Mouse (Mus musculus): ENCODE data around the gene Adamtsl3. TPM values are rescaled to one million over a fixed set of nuclear protein-coding genes. Genes with fewer than 3 reads are reported as not detected.

Gene Adamtsl3
- polyA plus RNA-seq, 1 experiment from 2014 or later: 1.2 TPM

- no peak overlapping the region for H3K9ac ChIP-seq
- H3K9me3 ChIP-seq: no peaks in the 10 kb centered on the region
- no peak overlapping the region for H3K4me2 ChIP-seq
- H3K36me3 ChIP-seq: no peaks in the 10 kb centered on the region
- H3K4me1 ChIP-seq: peaks cover 3% of the 10 kb centered on the region; the same call in 1 of the 2 replicates
- whole genome bisulfite sequencing: 78% methylated on average over 16 of the region's 16 CpGs
- ATAC-seq (ENCODE audit: extremely low read depth, insufficient number of reproducible peaks, low FRiP score, low TSS enrichment): no peak
- H3K27me3 ChIP-seq (replicated peaks): no peaks in the 10 kb centered on the region
- no peak overlapping the region for H3K27ac ChIP-seq (replicated peaks)
- no peak overlapping the region for H3K4me3 ChIP-seq
These were observed 141.1 kb downstream of the Adamtsl3 start for GRCm38 (mm10) chr7:82476441-82477221.

DNA sequence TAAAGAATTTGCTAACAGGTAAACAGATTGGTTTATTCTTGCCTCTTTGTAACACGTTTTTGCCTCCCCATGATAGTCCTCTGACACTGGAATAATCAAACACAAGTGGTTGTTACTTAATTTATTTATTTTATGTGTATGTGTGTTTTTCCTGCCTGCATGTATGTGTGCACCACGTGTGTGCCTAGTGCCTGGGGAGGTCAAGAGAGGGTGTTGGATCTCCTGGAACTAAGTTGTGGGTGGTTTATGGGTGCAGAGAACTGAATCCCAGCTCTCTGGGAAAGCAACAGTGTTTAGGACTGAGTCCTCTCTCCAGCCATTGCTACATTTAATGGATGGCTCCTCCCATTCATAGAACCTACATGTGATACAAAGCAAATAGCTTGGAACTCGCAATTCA lies 143.0 kb downstream of the Adamtsl3 start:
- 72% methylated on average over 3 of the region's 3 CpGs for WGBS

DNA sequence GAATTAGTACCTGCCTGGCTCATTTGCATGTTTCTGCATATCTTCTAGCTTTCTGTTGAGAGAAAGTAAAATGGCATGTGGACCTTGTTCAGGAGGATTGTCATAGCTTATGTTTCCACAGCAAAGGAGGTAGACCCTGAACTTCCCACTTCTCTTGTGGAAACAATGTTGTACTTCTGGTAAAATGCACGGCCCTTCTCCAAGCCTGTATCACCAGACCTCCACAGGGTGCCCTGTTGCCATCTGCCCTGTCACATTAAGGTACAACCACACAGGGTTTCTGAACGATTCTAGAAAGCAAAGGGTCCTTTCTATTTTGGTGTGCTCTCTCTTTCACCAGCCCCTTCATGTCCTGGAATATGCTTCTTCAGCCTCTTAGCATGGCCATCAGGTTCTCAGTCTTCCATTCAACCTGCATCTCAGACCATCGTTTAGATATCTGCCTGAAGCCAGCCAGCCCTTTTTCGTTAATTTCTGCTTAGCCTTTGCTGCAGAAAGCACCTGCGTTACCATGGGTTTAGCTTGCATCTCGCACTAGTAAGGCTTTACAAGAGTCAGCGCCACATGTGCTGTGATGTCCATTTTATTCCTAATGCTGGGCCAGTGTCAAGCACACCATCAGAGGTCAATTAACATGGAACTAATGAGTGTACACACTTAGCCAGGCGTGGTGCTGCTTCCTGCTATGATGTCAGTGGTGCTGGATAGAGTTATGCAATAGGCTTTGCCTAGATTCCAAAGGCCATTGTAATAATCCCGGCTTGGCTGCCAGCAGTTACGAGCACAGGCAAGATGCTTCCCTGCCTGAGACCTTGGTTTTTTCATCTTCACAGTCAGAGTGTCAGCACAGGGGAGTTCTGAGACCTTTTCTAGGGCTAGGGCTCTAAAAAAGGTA lies 143.6 kb downstream of the Adamtsl3 start:
- Histone ChIP-seq H3K9me3 (no peaks in the 10 kb centered on the region), H3K27ac (replicated peaks) (no peak overlapping the region), H3K9ac (no peak overlapping the region), H3K27me3 (replicated peaks) (no peaks in the 10 kb centered on the region), H3K36me3 (no peaks in the 10 kb centered on the region), H3K4me2 (no peak overlapping the region), H3K4me1 (peaks cover 3% of the 10 kb centered on the region; the same call in 1 of the 2 replicates), H3K4me3 (no peak overlapping the region)
- 68% methylated on average over 10 of the region's 10 CpGs for WGBS
- ATAC-seq (ENCODE audit: extremely low read depth, insufficient number of reproducible peaks, low FRiP score, low TSS enrichment): no peak

More for the DNA sequence above, 143.0 kb downstream of the Adamtsl3 start:
- H3K4me2 ChIP-seq: no peak overlapping the region
- no peak overlapping the region for H3K27ac ChIP-seq (replicated peaks)
- no peak overlapping the region for H3K9ac ChIP-seq
- H3K4me1 ChIP-seq: peaks cover 3% of the 10 kb centered on the region; the same call in 1 of the 2 replicates
- ATAC-seq (ENCODE audit: extremely low read depth, insufficient number of reproducible peaks, low FRiP score, low TSS enrichment): no peak
- H3K27me3 ChIP-seq (replicated peaks): no peaks in the 10 kb centered on the region
- no peaks in the 10 kb centered on the region for H3K9me3 ChIP-seq
- no peaks in the 10 kb centered on the region for H3K36me3 ChIP-seq
- H3K4me3 ChIP-seq: no peak overlapping the region

DNA sequence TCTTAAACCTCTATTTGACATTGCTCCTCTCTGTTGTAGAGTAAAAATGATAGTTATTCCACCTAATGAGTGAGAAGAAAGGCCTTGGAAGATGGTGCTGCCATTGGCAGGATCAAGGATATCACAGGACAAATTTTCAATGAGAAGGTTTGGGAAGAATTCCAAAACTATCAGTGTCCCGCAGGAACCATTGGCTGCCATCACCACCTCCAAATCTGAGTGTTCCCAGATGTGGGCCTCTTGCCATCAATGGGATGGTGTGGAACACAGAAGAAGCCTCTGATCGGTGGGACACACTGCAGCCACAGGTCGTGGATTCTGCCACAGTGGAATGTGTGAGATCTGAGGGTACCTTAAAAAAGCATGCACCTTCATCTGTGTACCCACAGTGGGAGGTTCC lies 147.9 kb downstream of the Adamtsl3 start:
- no peaks in the 10 kb centered on the region for H3K27me3 ChIP-seq (replicated peaks)
- no peak overlapping the region for H3K9ac ChIP-seq
- H3K36me3 ChIP-seq: no peaks in the 10 kb centered on the region
- no peak for ATAC-seq (ENCODE audit: extremely low read depth, insufficient number of reproducible peaks, low FRiP score, low TSS enrichment)
- no peak overlapping the region for H3K4me2 ChIP-seq
- H3K4me1 ChIP-seq: peaks cover 15% of the 10 kb centered on the region
- WGBS: 53% methylated on average over 3 of the region's 3 CpGs
- H3K27ac ChIP-seq (replicated peaks): no peak overlapping the region
- no peaks in the 10 kb centered on the region for H3K9me3 ChIP-seq
- no peak overlapping the region for H3K4me3 ChIP-seq

- WGBS: 66% methylated on average over 5 of the region's 5 CpGs
- Histone ChIP-seq H3K27ac (replicated peaks) (no peak overlapping the region), H3K4me1 (peaks cover 15% of the 10 kb centered on the region), H3K27me3 (replicated peaks) (no peaks in the 10 kb centered on the region), H3K4me2 (no peak overlapping the region), H3K36me3 (no peaks in the 10 kb centered on the region), H3K4me3 (no peak overlapping the region), H3K9me3 (no peaks in the 10 kb centered on the region), H3K9ac (no peak overlapping the region)
- ATAC-seq (ENCODE audit: extremely low read depth, insufficient number of reproducible peaks, low FRiP score, low TSS enrichment): no peak
These were observed 149.3 kb downstream of the Adamtsl3 start for GRCm38 (mm10) chr7:82484834-82485233.

DNA sequence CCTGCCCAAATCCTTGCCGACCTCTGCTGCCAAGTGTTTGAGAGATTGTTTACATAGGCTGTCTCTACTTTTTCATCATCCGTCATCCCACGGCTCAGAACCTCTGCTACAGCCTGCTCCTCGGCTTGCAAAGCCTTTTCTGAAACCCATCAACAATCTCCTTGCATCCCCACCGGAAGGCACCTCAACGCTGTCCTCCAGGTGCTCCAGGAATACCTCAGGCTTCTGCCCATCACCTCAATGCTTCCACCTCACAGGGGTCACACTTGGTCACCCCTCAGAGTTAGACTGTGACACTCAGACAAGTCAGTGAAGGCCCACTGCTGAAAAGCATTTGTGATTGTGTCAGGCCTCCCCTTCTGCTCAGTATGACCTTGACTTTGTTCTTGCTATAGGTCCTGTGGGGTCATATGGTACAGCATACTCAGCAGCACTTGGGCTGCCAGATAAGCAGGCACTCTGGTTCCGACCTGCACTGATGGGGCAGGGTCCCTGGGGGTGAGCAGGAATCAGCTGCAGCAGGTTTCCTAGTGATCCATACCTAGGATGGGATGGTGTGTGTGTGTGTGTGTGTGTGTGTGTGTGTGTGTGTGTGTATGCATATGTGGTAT lies 150.0 kb downstream of the Adamtsl3 start:
- Histone ChIP-seq H3K4me3 (no peak overlapping the region), H3K9me3 (no peaks in the 10 kb centered on the region), H3K9ac (no peak overlapping the region), H3K36me3 (no peaks in the 10 kb centered on the region), H3K4me2 (no peak overlapping the region), H3K27me3 (replicated peaks) (no peaks in the 10 kb centered on the region), H3K27ac (replicated peaks) (0 out of 2 replicates have a peak overlapping the region, but pooled peaks have one; percentile 26), H3K4me1 (peaks cover 15% of the 10 kb centered on the region)
- no peak; the same call in 1 of the 2 replicates for ATAC-seq (ENCODE audit: extremely low read depth, insufficient number of reproducible peaks, low FRiP score, low TSS enrichment)
- 40% methylated on average over 7 of the region's 7 CpGs for WGBS

DNA sequence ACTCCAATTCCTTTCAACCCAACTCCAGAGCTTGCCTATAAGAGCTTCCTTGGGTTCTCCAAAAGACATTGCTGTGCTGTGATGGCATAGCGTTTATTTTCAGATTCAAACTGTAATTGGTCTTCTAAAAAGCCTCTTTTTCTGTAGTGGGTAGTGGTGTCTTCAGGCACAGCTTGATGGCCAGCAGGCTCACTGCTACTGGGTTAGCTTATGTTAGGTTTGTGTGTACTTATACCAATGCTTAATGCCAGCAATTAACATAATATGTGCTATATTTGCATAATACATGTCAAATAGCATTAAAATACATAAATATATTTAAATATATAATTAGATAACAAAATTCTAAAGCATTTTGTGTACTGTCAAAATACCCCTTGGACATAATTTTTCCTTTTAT lies 155.5 kb downstream of the Adamtsl3 start:
- H3K4me3 ChIP-seq: no peak overlapping the region
- H3K36me3 ChIP-seq: no peaks in the 10 kb centered on the region
- H3K9ac ChIP-seq: no peak overlapping the region
- WGBS: 79% methylated on average over 1 of the region's 1 CpGs
- ATAC-seq (ENCODE audit: extremely low read depth, insufficient number of reproducible peaks, low FRiP score, low TSS enrichment): no peak
- no peaks in the 10 kb centered on the region for H3K27me3 ChIP-seq (replicated peaks)
- no peak overlapping the region for H3K4me2 ChIP-seq
- no peaks in the 10 kb centered on the region for H3K9me3 ChIP-seq
- no peaks in the 10 kb centered on the region for H3K4me1 ChIP-seq
- H3K27ac ChIP-seq (replicated peaks): no peak overlapping the region

- H3K4me2 ChIP-seq: no peak overlapping the region
- WGBS: 81% methylated on average over 12 of the region's 12 CpGs
- no peak overlapping the region for H3K9ac ChIP-seq
These were observed 157.4 kb downstream of the Adamtsl3 start for GRCm38 (mm10) chr7:82492881-82493280.

DNA sequence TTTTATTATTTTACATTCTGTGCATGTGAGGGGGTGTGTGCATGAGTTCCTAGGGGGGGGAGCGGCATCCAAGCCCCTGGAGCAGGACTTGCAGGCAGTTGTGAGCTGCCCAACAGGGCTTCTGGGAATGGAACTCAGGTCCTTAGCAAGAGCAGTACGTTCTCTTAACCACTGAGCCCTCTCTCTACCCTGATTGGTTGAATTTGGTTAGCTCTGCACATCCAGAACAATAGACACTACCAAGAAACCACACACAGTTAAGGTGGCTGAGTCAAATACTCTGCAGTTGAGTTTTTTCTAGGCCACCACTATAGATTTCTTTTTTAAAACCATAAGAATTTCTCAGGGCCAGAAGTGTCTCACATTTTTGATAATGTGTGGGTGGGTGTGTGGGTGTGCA lies 158.7 kb downstream of the Adamtsl3 start:
- no peak for ATAC-seq (ENCODE audit: extremely low read depth, insufficient number of reproducible peaks, low FRiP score, low TSS enrichment)

More at GRCm38 (mm10) chr7:82492881-82493280, 157.4 kb downstream of the Adamtsl3 start:
- Histone ChIP-seq H3K27me3 (replicated peaks) (no peaks in the 10 kb centered on the region), H3K4me1 (no peaks in the 10 kb centered on the region), H3K9me3 (no peaks in the 10 kb centered on the region), H3K36me3 (no peaks in the 10 kb centered on the region), H3K4me3 (no peak overlapping the region), H3K27ac (replicated peaks) (no peak overlapping the region)
- ATAC-seq (ENCODE audit: extremely low read depth, insufficient number of reproducible peaks, low FRiP score, low TSS enrichment): no peak

GRCm38 (mm10) chr7:82497064-82497463 lies 161.6 kb downstream of the Adamtsl3 start:
- Histone ChIP-seq H3K4me2 (no peak overlapping the region), H3K36me3 (no peaks in the 10 kb centered on the region), H3K27me3 (replicated peaks) (no peaks in the 10 kb centered on the region), H3K9ac (no peak overlapping the region), H3K4me3 (no peak overlapping the region), H3K27ac (replicated peaks) (no peak overlapping the region), H3K4me1 (no peaks in the 10 kb centered on the region), H3K9me3 (no peaks in the 10 kb centered on the region)
- WGBS: 80% methylated on average over 4 of the region's 4 CpGs
- no peak for ATAC-seq (ENCODE audit: extremely low read depth, insufficient number of reproducible peaks, low FRiP score, low TSS enrichment)

More for the DNA sequence above, 158.7 kb downstream of the Adamtsl3 start:
- Histone ChIP-seq H3K9ac (no peak overlapping the region), H3K36me3 (no peaks in the 10 kb centered on the region), H3K27ac (replicated peaks) (no peak overlapping the region), H3K4me2 (no peak overlapping the region), H3K27me3 (replicated peaks) (no peaks in the 10 kb centered on the region), H3K9me3 (no peaks in the 10 kb centered on the region), H3K4me1 (no peaks in the 10 kb centered on the region), H3K4me3 (no peak overlapping the region)
- WGBS: 66% methylated on average over 2 of the region's 2 CpGs

DNA sequence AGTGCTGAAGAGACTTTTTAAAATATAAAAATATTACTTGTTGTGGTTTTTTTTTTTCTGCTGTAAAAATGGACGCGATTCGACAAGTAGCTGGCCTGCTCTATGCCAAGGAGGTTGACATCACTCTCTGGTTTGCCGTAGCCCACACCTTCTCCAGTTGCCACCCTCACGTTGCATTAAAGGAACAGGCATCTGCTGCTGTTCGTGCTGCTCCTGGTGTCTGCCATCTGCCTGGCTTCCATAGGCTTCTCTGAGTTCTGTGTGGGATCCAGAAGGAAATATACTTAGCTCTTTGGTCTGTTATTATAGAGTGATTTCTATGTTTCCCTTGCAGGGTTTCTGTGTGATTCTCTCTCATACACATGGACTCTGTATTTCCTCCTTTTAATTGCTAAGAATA lies 165.8 kb downstream of the Adamtsl3 start:
- Histone ChIP-seq H3K36me3 (no peaks in the 10 kb centered on the region), H3K27me3 (replicated peaks) (no peaks in the 10 kb centered on the region), H3K4me2 (no peak overlapping the region), H3K4me1 (no peaks in the 10 kb centered on the region), H3K9me3 (no peaks in the 10 kb centered on the region), H3K9ac (no peak overlapping the region), H3K4me3 (no peak overlapping the region), H3K27ac (replicated peaks) (no peak overlapping the region)
- WGBS: 75% methylated on average over 6 of the region's 6 CpGs
- no peak for ATAC-seq (ENCODE audit: extremely low read depth, insufficient number of reproducible peaks, low FRiP score, low TSS enrichment)

All from heart, embryonic 13.5 days (tissue).